Mouse (Mus musculus): ENCODE results near the gene Chpt1.

Gene Chpt1

DNA sequence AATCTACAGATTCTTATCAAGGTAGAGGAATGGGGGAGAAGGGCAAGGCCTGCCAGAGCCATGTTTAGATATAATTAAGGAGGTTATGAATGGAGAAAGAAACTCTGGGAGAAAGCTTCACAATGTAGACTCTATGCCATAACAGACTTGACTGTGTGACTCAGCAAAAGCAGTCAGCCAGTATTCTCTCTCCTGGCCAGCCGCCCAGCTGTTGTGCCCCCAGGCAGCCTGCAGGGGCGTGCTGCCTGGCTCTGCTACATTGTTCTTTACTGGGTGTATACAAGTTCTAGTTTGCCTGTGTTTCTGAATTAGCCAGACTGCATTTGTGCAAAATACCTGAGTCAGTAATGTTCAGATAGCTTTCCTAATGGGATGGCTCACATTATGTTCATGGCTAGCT lies 10.6 kb upstream of the Chpt1 start:
- Histone ChIP-seq H3K4me3 (replicated peaks; ENCODE audit: low read length) (no peak overlapping the region), H3K27me3 (ENCODE audit: insufficient read depth, low read length) (no peaks in the 10 kb centered on the region), H3K36me3 (ENCODE audit: insufficient read depth, low read length) (no peaks in the 10 kb centered on the region), H3K9me3 (ENCODE audit: low read length) (peaks cover 6% of the 10 kb centered on the region; the same call in 1 of the 2 replicates), H3K4me1 (replicated peaks; ENCODE audit: low read depth, low read length) (peaks cover 16% of the 10 kb centered on the region)
- TF ChIP-seq NANOG (IDR thresholded peaks at IDR 0.05; ENCODE audit: borderline replicate concordance, low read length): no peak
- no peak for TF ChIP-seq POU5F1 (IDR thresholded peaks at IDR 0.05; ENCODE audit: borderline replicate concordance, low read length)
- peak; percentile 53 for TF ChIP-seq CTCF (conservative IDR thresholded peaks at IDR 0.05; ENCODE audit: low read length)

DNA sequence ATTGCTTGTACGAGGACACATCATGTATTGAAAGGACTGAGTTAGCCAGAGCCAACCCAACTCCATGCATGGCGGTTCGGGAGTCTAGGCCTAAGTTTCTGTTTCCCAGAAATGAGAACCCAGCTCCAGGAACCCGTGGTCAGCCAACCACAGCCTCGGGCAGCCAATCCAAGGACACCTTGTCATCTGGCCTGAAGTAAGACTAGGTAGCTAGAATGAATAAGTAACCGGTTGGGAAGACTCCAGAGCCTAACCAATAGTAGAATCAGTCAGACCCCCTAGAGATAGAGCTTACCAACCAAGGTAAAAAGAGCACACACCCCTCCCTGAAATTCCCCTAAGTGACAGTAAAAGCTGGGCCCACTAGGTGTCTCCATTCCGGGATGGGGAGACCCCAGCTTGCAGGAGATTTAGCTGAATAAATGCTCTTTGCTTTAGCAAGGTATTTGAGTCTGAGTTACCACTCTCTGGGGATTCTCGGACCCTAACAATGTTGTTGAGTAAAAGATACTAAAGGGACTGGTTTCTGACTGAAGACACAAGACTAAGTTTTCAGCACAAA lies 9.8 kb upstream of the Chpt1 start:
- Histone ChIP-seq H3K9me3 (ENCODE audit: low read length) (peaks cover 6% of the 10 kb centered on the region; the same call in 1 of the 2 replicates), H3K27me3 (ENCODE audit: insufficient read depth, low read length) (no peaks in the 10 kb centered on the region), H3K4me1 (replicated peaks; ENCODE audit: low read depth, low read length) (peaks cover 16% of the 10 kb centered on the region), H3K4me3 (replicated peaks; ENCODE audit: low read length) (no peak overlapping the region), H3K36me3 (ENCODE audit: insufficient read depth, low read length) (no peaks in the 10 kb centered on the region)
- TF ChIP-seq NANOG (IDR thresholded peaks at IDR 0.05; ENCODE audit: borderline replicate concordance, low read length) (no peak), CTCF (conservative IDR thresholded peaks at IDR 0.05; ENCODE audit: low read length) (peak; percentile 25), POU5F1 (IDR thresholded peaks at IDR 0.05; ENCODE audit: borderline replicate concordance, low read length) (no peak)

DNA sequence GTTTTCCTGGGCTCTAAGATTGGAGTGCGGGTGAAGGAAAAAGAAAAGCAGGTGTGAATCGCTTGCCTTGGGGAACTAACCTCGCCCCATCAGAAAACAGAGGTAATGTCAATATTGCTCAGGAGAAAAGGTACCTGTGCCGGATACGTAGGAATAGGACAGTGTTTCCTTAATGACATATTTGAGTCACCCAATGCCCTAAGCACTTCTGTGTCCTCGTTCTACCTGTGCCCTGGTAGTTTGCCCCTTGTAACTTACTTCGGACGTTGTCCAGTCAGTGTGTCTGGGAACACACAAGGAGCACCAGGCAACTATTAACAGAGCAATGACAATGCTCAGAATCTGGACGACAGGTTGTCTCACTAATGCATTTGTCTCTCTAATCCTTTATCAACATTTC lies 7.5 kb upstream of the Chpt1 start:
- TF ChIP-seq NANOG (IDR thresholded peaks at IDR 0.05; ENCODE audit: borderline replicate concordance, low read length) (no peak), CTCF (conservative IDR thresholded peaks at IDR 0.05; ENCODE audit: low read length) (no peak), POU5F1 (IDR thresholded peaks at IDR 0.05; ENCODE audit: borderline replicate concordance, low read length) (no peak)
- peaks cover 6% of the 10 kb centered on the region; the same call in 1 of the 2 replicates for H3K9me3 ChIP-seq (ENCODE audit: low read length)
- H3K36me3 ChIP-seq (ENCODE audit: insufficient read depth, low read length): no peaks in the 10 kb centered on the region
- H3K27me3 ChIP-seq (ENCODE audit: insufficient read depth, low read length): no peaks in the 10 kb centered on the region
- no peak overlapping the region for H3K4me3 ChIP-seq (replicated peaks; ENCODE audit: low read length)
- peaks cover 16% of the 10 kb centered on the region for H3K4me1 ChIP-seq (replicated peaks; ENCODE audit: low read depth, low read length)

DNA sequence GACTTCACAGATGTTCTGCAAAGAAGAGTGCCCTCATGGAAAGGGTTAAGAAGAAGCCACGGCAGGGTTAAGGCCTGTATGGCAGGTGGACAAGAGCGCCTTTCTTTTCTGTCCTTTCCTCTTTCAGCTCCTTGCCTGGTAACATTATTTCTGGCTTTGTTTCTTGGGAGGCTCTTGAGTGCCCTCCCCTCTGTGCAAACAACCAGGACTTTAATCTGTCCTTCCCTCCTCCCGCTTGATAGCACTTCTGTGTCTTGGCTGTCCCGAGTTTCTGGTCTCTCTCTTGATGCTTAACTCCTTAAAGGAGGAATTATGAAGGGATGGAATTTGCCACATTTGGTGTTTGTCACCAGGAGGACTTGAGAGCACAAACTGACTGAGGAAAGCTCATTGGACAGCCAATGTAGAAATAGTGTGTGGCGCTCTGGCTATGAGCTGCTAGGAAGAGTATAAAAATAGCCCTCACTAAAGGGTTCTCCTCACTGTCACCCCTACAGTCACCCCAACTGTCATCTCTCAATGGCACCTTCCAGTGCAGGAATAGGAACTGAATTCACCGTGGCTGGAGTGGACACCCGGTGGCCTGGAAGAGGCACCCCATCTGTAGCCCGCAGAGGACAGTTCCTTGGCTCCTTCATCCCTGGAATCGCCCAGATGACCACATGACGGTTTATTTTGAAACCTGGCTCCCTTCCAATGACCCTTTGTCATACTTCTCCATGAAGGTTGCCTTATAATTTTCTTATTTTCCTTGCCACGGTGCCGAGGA lies 6.8 kb upstream of the Chpt1 start:
- Histone ChIP-seq H3K4me1 (replicated peaks; ENCODE audit: low read depth, low read length) (peaks cover 20% of the 10 kb centered on the region), H3K9me3 (ENCODE audit: low read length) (0 out of 2 replicates have a peak, but pooled peaks cover 4% of the 10 kb centered on the region), H3K36me3 (ENCODE audit: insufficient read depth, low read length) (no peaks in the 10 kb centered on the region), H3K4me3 (replicated peaks; ENCODE audit: low read length) (no peak overlapping the region), H3K27me3 (ENCODE audit: insufficient read depth, low read length) (no peaks in the 10 kb centered on the region)
- TF ChIP-seq CTCF (conservative IDR thresholded peaks at IDR 0.05; ENCODE audit: low read length) (no peak), NANOG (IDR thresholded peaks at IDR 0.05; ENCODE audit: borderline replicate concordance, low read length) (no peak), POU5F1 (IDR thresholded peaks at IDR 0.05; ENCODE audit: borderline replicate concordance, low read length) (no peak)

DNA sequence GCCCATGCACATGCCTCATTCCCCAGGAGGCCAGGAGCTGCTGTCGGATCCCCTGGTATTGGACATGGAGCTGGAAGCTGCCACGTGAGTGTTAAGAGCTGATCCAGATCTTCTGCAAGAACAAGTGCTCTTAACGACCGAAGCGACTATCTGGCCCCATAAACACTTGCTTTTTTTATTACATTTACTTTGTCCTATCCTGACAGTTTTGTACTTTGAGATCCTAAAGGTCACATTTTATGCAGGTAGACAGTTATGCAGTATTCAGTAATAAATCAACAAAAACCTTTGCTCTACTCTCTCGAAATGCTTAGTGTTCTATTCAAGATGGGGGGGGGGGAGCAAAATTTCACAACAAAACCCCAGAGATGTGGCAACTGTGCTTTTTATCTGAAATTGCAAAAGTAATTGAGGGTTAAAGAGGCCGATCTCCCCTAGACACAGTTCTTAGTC lies 3.8 kb upstream of the Chpt1 start:
- TF ChIP-seq POU5F1 (IDR thresholded peaks at IDR 0.05; ENCODE audit: borderline replicate concordance, low read length) (no peak), NANOG (IDR thresholded peaks at IDR 0.05; ENCODE audit: borderline replicate concordance, low read length) (no peak), CTCF (conservative IDR thresholded peaks at IDR 0.05; ENCODE audit: low read length) (no peak)
- Histone ChIP-seq H3K4me1 (replicated peaks; ENCODE audit: low read depth, low read length) (peaks cover 25% of the 10 kb centered on the region), H3K9me3 (ENCODE audit: low read length) (no peaks in the 10 kb centered on the region), H3K36me3 (ENCODE audit: insufficient read depth, low read length) (no peaks in the 10 kb centered on the region), H3K27me3 (ENCODE audit: insufficient read depth, low read length) (peaks cover 6% of the 10 kb centered on the region), H3K4me3 (replicated peaks; ENCODE audit: low read length) (no peak overlapping the region)

DNA sequence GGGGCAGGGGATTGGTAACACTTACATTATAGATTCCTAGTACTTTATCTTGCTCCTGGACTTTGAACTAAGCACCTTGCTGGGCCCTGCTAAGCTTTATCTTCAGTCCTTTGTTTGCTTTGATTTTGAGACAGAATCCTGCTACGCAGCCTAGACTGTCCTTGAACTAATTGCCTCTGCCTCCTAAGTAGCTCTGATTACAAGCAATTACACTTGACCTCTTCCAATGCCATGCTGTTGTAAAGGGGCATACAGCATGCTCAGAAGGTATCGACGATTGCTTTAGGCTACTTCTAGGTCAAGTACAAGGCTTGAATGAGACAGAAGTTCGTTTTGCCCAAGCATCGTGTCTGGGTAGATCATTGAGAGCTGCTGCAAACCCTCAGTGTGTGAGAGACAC lies 1.4 kb upstream of the Chpt1 start:
- no peak overlapping the region for H3K4me3 ChIP-seq (replicated peaks; ENCODE audit: low read length)
- TF ChIP-seq NANOG (IDR thresholded peaks at IDR 0.05; ENCODE audit: borderline replicate concordance, low read length) (peak; percentile 87; the same call in 1 of the 2 replicates), POU5F1 (IDR thresholded peaks at IDR 0.05; ENCODE audit: borderline replicate concordance, low read length) (no peak), CTCF (conservative IDR thresholded peaks at IDR 0.05; ENCODE audit: low read length) (no peak)

DNA sequence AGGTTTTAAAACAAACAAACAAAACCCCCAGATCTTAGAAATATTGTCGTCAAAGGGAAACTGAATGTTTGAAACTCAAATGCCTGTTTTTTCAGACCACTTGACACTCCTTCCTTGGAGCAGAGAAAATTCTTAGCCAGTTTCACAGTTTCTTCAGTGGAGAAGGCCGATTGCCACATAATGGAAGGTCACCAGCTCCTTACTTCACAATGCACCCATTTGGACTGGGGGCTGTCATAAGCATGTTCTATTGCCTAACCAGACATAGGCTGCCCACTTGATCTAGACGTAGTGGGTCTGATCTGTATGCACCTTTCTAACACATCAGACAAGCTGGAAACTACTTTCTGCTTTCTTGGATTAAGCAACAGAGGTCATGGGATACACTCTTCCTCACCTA lies 608 bp upstream of the Chpt1 start:
- Histone ChIP-seq H3K27me3 (ENCODE audit: insufficient read depth, low read length) (peaks cover 11% of the 10 kb centered on the region), H3K36me3 (ENCODE audit: insufficient read depth, low read length) (no peaks in the 10 kb centered on the region), H3K4me3 (replicated peaks; ENCODE audit: low read length) (peak overlapping the region; percentile 91), H3K9me3 (ENCODE audit: low read length) (no peaks in the 10 kb centered on the region), H3K4me1 (replicated peaks; ENCODE audit: low read depth, low read length) (peaks cover 35% of the 10 kb centered on the region)
- TF ChIP-seq NANOG (IDR thresholded peaks at IDR 0.05; ENCODE audit: borderline replicate concordance, low read length): no peak
- no peak for TF ChIP-seq CTCF (conservative IDR thresholded peaks at IDR 0.05; ENCODE audit: low read length)
- TF ChIP-seq POU5F1 (IDR thresholded peaks at IDR 0.05; ENCODE audit: borderline replicate concordance, low read length): no peak

More for the DNA sequence above, 1.4 kb upstream of the Chpt1 start:
- peaks cover 28% of the 10 kb centered on the region for H3K4me1 ChIP-seq (replicated peaks; ENCODE audit: low read depth, low read length)
- no peaks in the 10 kb centered on the region for H3K36me3 ChIP-seq (ENCODE audit: insufficient read depth, low read length)
- peaks cover 11% of the 10 kb centered on the region for H3K27me3 ChIP-seq (ENCODE audit: insufficient read depth, low read length)
- H3K9me3 ChIP-seq (ENCODE audit: low read length): no peaks in the 10 kb centered on the region

DNA sequence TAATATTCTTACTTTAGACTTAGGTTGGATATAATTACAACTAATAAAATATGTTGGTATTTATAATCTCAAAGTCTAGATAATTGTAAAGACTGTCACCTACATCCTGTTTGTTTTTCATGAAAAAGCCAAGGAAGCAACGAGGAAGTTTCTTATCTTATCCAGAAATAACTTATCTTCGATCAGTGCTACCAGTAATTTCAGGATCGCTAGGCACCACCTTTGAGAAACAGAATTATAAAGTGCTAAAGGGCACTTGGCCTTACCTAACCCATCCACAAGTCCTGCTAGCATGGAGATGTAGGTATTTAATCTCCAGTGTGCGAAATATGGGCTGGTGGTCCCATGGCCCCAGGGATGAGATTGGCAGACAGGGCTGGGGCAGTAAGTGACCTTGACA lies 954 bp downstream of the Chpt1 start:
- H3K4me1 ChIP-seq (replicated peaks; ENCODE audit: low read depth, low read length): peaks cover 35% of the 10 kb centered on the region
- no peak for TF ChIP-seq NANOG (IDR thresholded peaks at IDR 0.05; ENCODE audit: borderline replicate concordance, low read length)
- no peak for TF ChIP-seq CTCF (conservative IDR thresholded peaks at IDR 0.05; ENCODE audit: low read length)
- TF ChIP-seq POU5F1 (IDR thresholded peaks at IDR 0.05; ENCODE audit: borderline replicate concordance, low read length): no peak
- H3K36me3 ChIP-seq (ENCODE audit: insufficient read depth, low read length): no peaks in the 10 kb centered on the region
- peak overlapping the region; percentile 91 for H3K4me3 ChIP-seq (replicated peaks; ENCODE audit: low read length)
- H3K27me3 ChIP-seq (ENCODE audit: insufficient read depth, low read length): peaks cover 11% of the 10 kb centered on the region
- no peaks in the 10 kb centered on the region for H3K9me3 ChIP-seq (ENCODE audit: low read length)

Data from E14TG2a.4 (cell line).